Mouse (Mus musculus): ENCODE results near the gene Pphln1. TPM values are rescaled to one million over a fixed set of nuclear protein-coding genes. Genes with fewer than 3 reads are reported as not detected.

The Pphln1 gene
- polyA plus RNA-seq, 1 experiment from 2014 or later = 67.6 TPM

GRCm38 (mm10) chr15:93438663-93439062 is 40.5 kb downstream of the Pphln1 start:
- no peak overlapping the region for H3K9ac ChIP-seq
- ATAC-seq (ENCODE audit: insufficient number of reproducible peaks, insufficient read depth, low FRiP score, low TSS enrichment, low read depth) = no peak
- 47% methylated on average over 5 of the region's 5 CpGs for WGBS
- no peak overlapping the region for H3K27ac ChIP-seq
- no peak overlapping the region for H3K4me2 ChIP-seq
- no peaks in the 10 kb centered on the region for H3K27me3 ChIP-seq
- H3K4me3 ChIP-seq = no peak overlapping the region
- H3K36me3 ChIP-seq = peaks cover 34% of the 10 kb centered on the region
- no peaks in the 10 kb centered on the region for H3K9me3 ChIP-seq
- peaks cover 8% of the 10 kb centered on the region for H3K4me1 ChIP-seq

DNA sequence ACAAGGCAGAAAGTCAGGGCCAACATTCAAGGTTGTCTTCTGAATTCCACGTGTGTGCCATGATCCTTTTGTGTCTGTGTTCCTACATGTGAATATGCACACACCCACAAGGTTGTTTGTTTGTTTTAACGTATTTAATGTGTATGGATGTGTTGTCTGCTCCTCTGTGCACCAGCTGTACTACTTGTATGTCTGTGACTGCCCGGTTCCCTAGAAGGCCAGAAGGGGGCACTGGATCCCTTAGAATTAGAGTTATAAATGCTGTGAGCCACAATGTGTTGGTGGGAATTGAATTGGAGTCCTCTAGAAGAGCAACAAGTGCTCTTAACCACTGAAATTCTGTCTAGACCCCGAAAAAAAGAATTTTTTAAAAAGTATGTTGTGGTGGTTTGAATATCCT is 44.1 kb downstream of the Pphln1 start:
- H3K27me3 ChIP-seq = no peaks in the 10 kb centered on the region
- no peak overlapping the region for H3K4me2 ChIP-seq
- 0 out of 2 replicates have a peak, but pooled peaks cover 3% of the 10 kb centered on the region for H3K4me1 ChIP-seq
- no peak overlapping the region for H3K9ac ChIP-seq
- peaks cover 35% of the 10 kb centered on the region for H3K36me3 ChIP-seq
- no peak overlapping the region for H3K27ac ChIP-seq
- no peaks in the 10 kb centered on the region for H3K9me3 ChIP-seq
- ATAC-seq (ENCODE audit: insufficient number of reproducible peaks, insufficient read depth, low FRiP score, low TSS enrichment, low read depth) = no peak
- no peak overlapping the region for H3K4me3 ChIP-seq
- 93% methylated on average over 4 of the region's 4 CpGs for WGBS

GRCm38 (mm10) chr15:93443676-93444075 is 45.5 kb downstream of the Pphln1 start:
- 86% methylated on average over 6 of the region's 6 CpGs for WGBS

GRCm38 (mm10) chr15:93448862-93449261 is 50.7 kb downstream of the Pphln1 start:
- Histone ChIP-seq H3K9ac (no peak overlapping the region), H3K4me2 (no peak overlapping the region), H3K4me1 (no peaks in the 10 kb centered on the region), H3K4me3 (no peak overlapping the region), H3K27ac (no peak overlapping the region), H3K27me3 (no peaks in the 10 kb centered on the region), H3K9me3 (no peaks in the 10 kb centered on the region), H3K36me3 (peaks cover 21% of the 10 kb centered on the region)
- WGBS = 83% methylated on average over 3 of the region's 3 CpGs
- ATAC-seq (ENCODE audit: insufficient number of reproducible peaks, insufficient read depth, low FRiP score, low TSS enrichment, low read depth) = no peak; the same call in 1 of the 2 replicates

More at GRCm38 (mm10) chr15:93443676-93444075, 45.5 kb downstream of the Pphln1 start:
- no peaks in the 10 kb centered on the region for H3K4me1 ChIP-seq
- no peak for ATAC-seq (ENCODE audit: insufficient number of reproducible peaks, insufficient read depth, low FRiP score, low TSS enrichment, low read depth)
- H3K4me2 ChIP-seq = no peak overlapping the region
- no peak overlapping the region for H3K4me3 ChIP-seq
- H3K9me3 ChIP-seq = no peaks in the 10 kb centered on the region
- no peak overlapping the region for H3K27ac ChIP-seq
- H3K36me3 ChIP-seq = peaks cover 31% of the 10 kb centered on the region
- no peaks in the 10 kb centered on the region for H3K27me3 ChIP-seq
- no peak overlapping the region for H3K9ac ChIP-seq

- Histone ChIP-seq H3K4me1 (no peaks in the 10 kb centered on the region), H3K4me3 (no peak overlapping the region), H3K4me2 (no peak overlapping the region), H3K9ac (no peak overlapping the region), H3K9me3 (no peaks in the 10 kb centered on the region), H3K36me3 (peaks cover 39% of the 10 kb centered on the region), H3K27ac (no peak overlapping the region), H3K27me3 (no peaks in the 10 kb centered on the region)
- WGBS = 61% methylated on average over 1 of the region's 1 CpGs
- ATAC-seq (ENCODE audit: insufficient number of reproducible peaks, insufficient read depth, low FRiP score, low TSS enrichment, low read depth) = no peak
These were observed 55.1 kb downstream of the Pphln1 start for GRCm38 (mm10) chr15:93453296-93453695.

DNA sequence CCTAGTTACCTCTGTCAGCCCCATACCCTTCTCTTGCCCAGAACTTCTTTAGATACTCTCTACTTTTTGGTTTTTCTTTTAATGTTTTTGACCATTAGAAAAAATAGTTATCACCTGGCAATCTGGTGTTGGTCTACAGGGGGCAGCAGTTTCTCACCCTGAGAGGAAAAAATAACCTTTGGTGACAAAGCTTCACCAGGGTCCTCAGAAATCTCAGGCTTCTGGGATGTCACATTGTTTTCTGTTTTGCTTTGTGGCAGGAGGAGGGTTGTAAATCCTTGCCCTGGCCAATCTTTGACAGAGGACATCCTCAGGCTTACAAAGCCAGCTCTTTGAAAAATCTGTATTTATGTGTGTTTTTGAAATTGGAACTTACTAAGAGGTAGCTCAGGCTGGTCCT is 57.9 kb downstream of the Pphln1 start:
- H3K27me3 ChIP-seq = no peaks in the 10 kb centered on the region
- H3K4me3 ChIP-seq = no peak overlapping the region
- no peak overlapping the region for H3K27ac ChIP-seq
- H3K36me3 ChIP-seq = peaks cover 37% of the 10 kb centered on the region
- H3K9ac ChIP-seq = no peak overlapping the region
- H3K4me1 ChIP-seq = no peaks in the 10 kb centered on the region
- H3K4me2 ChIP-seq = no peak overlapping the region
- no peaks in the 10 kb centered on the region for H3K9me3 ChIP-seq
- no peak for ATAC-seq (ENCODE audit: insufficient number of reproducible peaks, insufficient read depth, low FRiP score, low TSS enrichment, low read depth)

DNA sequence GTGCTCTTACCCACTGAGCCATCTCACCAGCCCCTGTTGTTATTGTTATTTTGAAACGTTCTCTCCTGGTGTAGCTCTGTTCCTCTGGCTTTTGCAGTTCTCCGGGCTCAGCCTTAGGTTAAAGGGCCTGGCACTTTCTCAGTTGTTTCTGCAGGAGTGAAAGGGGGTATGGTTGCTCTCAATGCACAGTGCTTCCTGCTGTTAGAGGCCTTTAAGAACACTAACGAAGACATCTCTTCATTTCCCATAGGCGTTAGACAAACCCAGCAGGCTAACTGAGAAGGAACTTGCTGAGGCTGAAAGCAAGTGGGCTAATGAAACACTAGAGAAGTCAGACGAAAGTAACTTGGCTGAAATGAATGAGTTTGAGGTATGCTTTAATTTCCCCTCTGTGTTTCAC is 61.3 kb downstream of the Pphln1 start:
- Histone ChIP-seq H3K9ac (no peak overlapping the region), H3K27me3 (no peaks in the 10 kb centered on the region), H3K4me1 (no peaks in the 10 kb centered on the region), H3K9me3 (no peaks in the 10 kb centered on the region), H3K4me3 (no peak overlapping the region), H3K27ac (no peak overlapping the region), H3K36me3 (peaks cover 38% of the 10 kb centered on the region), H3K4me2 (no peak overlapping the region)
- 81% methylated on average over 5 of the region's 5 CpGs for WGBS
- ATAC-seq (ENCODE audit: insufficient number of reproducible peaks, insufficient read depth, low FRiP score, low TSS enrichment, low read depth) = no peak

- Histone ChIP-seq H3K9ac (no peak overlapping the region), H3K27ac (no peak overlapping the region), H3K4me2 (no peak overlapping the region), H3K27me3 (no peaks in the 10 kb centered on the region), H3K36me3 (peaks cover 48% of the 10 kb centered on the region), H3K4me3 (no peak overlapping the region), H3K9me3 (no peaks in the 10 kb centered on the region), H3K4me1 (no peaks in the 10 kb centered on the region)
- no peak for ATAC-seq (ENCODE audit: insufficient number of reproducible peaks, insufficient read depth, low FRiP score, low TSS enrichment, low read depth)
- 96% methylated on average over 23 of the region's 23 CpGs for WGBS
These were observed 62.9 kb downstream of the Pphln1 start for GRCm38 (mm10) chr15:93461066-93461465.

GRCm38 (mm10) chr15:93471651-93472050 is 73.5 kb downstream of the Pphln1 start:
- no peaks in the 10 kb centered on the region for H3K36me3 ChIP-seq
- H3K4me2 ChIP-seq = no peak overlapping the region
- no peak for ATAC-seq (ENCODE audit: insufficient number of reproducible peaks, insufficient read depth, low FRiP score, low TSS enrichment, low read depth)
- H3K4me3 ChIP-seq = no peak overlapping the region
- no peak overlapping the region for H3K27ac ChIP-seq
- H3K4me1 ChIP-seq = peaks cover 17% of the 10 kb centered on the region
- 65% methylated on average over 12 of the region's 12 CpGs for WGBS
- H3K9ac ChIP-seq = no peak overlapping the region
- H3K9me3 ChIP-seq = no peaks in the 10 kb centered on the region
- H3K27me3 ChIP-seq = no peaks in the 10 kb centered on the region

- Histone ChIP-seq H3K27ac (no peak overlapping the region), H3K4me3 (no peak overlapping the region), H3K4me2 (no peak overlapping the region), H3K27me3 (no peaks in the 10 kb centered on the region), H3K4me1 (peaks cover 22% of the 10 kb centered on the region), H3K9ac (no peak overlapping the region), H3K9me3 (no peaks in the 10 kb centered on the region), H3K36me3 (no peaks in the 10 kb centered on the region)
- 66% methylated on average over 1 of the region's 1 CpGs for WGBS
- no peak for ATAC-seq (ENCODE audit: insufficient number of reproducible peaks, insufficient read depth, low FRiP score, low TSS enrichment, low read depth)
These were observed 73.9 kb downstream of the Pphln1 start for GRCm38 (mm10) chr15:93472089-93472488.

DNA sequence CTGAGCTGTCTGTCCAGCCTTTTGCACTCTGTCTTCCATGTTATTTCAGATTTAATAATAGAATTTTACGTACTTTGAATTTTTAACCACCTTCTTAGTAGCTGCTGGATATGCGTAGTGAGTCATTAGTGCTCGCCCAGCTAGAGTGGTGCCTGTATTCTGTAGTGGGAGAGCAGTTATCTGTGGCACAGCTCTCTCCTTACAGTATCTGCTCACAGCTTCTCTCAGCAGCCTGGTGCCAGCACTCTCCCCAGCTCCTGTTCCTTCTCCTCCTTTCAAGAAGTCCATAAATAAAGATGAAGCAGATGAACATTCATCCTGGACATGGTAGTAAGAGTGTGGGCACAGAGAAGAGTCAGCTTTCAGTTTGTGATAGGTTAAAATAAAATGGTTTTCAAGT is 76.1 kb downstream of the Pphln1 start:
- no peak overlapping the region for H3K9ac ChIP-seq
- WGBS = 90% methylated on average over 3 of the region's 3 CpGs
- H3K4me2 ChIP-seq = no peak overlapping the region
- no peak for ATAC-seq (ENCODE audit: insufficient number of reproducible peaks, insufficient read depth, low FRiP score, low TSS enrichment, low read depth)
- H3K36me3 ChIP-seq = no peaks in the 10 kb centered on the region
- H3K4me3 ChIP-seq = no peak overlapping the region
- H3K27ac ChIP-seq = no peak overlapping the region
- H3K27me3 ChIP-seq = no peaks in the 10 kb centered on the region
- H3K4me1 ChIP-seq = peaks cover 22% of the 10 kb centered on the region
- no peaks in the 10 kb centered on the region for H3K9me3 ChIP-seq

DNA sequence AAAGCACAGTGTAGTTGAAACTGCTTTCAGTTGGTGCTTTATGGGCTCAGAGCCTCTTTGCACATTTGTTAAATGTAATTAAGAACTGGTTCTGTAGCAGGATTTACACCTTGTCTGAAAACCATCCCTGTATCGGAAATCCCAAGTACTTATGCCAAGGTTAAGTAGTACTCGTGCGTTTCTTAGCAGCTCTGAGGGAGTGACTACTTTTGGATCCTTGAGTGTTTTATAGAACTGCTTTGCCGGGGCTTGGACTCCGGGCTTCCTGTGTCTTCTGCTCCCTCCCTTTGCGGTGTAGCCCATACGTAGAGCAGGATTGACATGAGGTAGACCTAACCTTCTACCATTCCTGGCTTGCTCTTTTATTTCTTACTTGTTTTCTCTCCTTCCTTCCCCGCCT is 77.5 kb downstream of the Pphln1 start:
- no peak overlapping the region for H3K4me3 ChIP-seq
- 74% methylated on average over 8 of the region's 8 CpGs for WGBS
- no peaks in the 10 kb centered on the region for H3K27me3 ChIP-seq
- H3K9ac ChIP-seq = no peak overlapping the region
- no peaks in the 10 kb centered on the region for H3K36me3 ChIP-seq
- H3K4me2 ChIP-seq = no peak overlapping the region
- H3K27ac ChIP-seq = no peak overlapping the region
- no peak for ATAC-seq (ENCODE audit: insufficient number of reproducible peaks, insufficient read depth, low FRiP score, low TSS enrichment, low read depth)
- H3K9me3 ChIP-seq = no peaks in the 10 kb centered on the region
- peaks cover 26% of the 10 kb centered on the region for H3K4me1 ChIP-seq

GRCm38 (mm10) chr15:93477729-93478128 is 79.6 kb downstream of the Pphln1 start:
- WGBS = 92% methylated on average over 4 of the region's 4 CpGs
- Histone ChIP-seq H3K27me3 (no peaks in the 10 kb centered on the region), H3K9ac (no peak overlapping the region), H3K27ac (no peak overlapping the region), H3K4me2 (no peak overlapping the region), H3K9me3 (no peaks in the 10 kb centered on the region), H3K4me3 (no peak overlapping the region), H3K36me3 (no peaks in the 10 kb centered on the region), H3K4me1 (peaks cover 19% of the 10 kb centered on the region)
- ATAC-seq (ENCODE audit: insufficient number of reproducible peaks, insufficient read depth, low FRiP score, low TSS enrichment, low read depth) = no peak

All from embryonic facial prominence, embryonic 13.5 days (tissue).